Mouse (Mus musculus) brain, embryonic 14.5 days (tissue): Measurements from ENCODE around the gene Rfx3. TPM values are rescaled to one million over a fixed set of nuclear protein-coding genes. Genes with fewer than 3 reads are reported as not detected.

Experiments
- DNase-seq: peaks from one replicate; pipeline ENCODE4 v3.0.0-alpha.2; 2011; ENCODE audit warnings: low read depth
- CTCF ChIP-seq: fragments of 200-500 bp; IDR thresholded peaks from 2 replicates; pipeline ENCODE4 v1.5.1; 2012; ENCODE audit warnings: inconsistent platforms, mild to moderate bottlenecking, moderate library complexity, borderline replicate concordance; ENCODE audit not compliant: insufficient read depth, insufficient read length; ENCODE audit errors: extremely low read depth
- POLR2A ChIP-seq: fragments of 200-500 bp; IDR thresholded peaks from 2 replicates; pipeline ENCODE4 v1.6.1; 2012; ENCODE audit warnings: mild to moderate bottlenecking, inconsistent platforms, borderline replicate concordance; ENCODE audit not compliant: poor library complexity, insufficient read depth, insufficient read length, severe bottlenecking; ENCODE audit errors: extremely low read depth
- polyA plus RNA-seq: library from polyadenylated mRNA; depleted of rRNA; stranded (reverse); fragments of >200 nt; gene quantifications from 2 replicates; pipeline ENCODE4 v1.2.3, GENCODE M21; 2012

Gene Rfx3
- polyA plus RNA-seq, 1 experiment, result 21.4 TPM

DNA sequence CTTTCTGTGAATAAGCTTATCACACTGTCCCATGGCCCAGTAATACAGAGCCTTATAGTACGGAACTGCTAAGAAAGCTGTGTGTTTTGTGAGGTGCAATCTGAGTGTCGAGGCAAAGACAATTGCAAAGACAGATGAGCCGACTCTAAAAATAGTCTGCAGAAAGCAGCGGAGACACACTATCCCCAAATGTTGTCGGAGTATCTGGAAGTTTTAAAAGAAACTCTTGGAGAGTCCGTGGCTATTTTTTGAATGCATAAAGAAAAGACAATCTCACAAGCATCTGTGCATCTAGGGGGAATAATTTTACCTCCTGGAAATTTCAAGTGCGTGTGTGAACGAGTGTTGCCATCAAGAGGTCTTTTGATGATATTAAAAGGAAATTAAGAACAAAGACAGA is 251.6 kb downstream of the Rfx3 start:
- DNase-seq, result no peak
- TF ChIP-seq POLR2A, result no peak
- TF ChIP-seq CTCF, result no peak

DNA sequence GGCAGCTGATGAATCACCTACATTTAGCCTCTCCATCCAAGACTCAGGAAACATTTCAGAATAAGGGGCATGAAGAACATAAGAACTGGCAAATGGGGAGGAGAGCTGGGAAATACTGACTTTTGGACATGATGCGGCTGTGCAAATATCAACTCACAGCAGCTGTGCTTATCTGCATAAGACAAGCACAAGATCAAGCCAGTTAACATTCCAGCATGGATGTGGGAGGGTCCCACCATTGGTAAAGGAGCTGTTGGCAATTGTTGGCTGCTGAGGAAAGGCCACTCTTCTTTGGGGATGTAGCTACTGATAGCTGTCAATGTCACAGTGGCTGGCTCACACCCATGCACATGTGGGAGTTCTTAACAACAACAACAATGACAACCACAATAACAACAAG is 263.7 kb downstream of the Rfx3 start:
- TF ChIP-seq POLR2A (no peak), CTCF (no peak)

DNA sequence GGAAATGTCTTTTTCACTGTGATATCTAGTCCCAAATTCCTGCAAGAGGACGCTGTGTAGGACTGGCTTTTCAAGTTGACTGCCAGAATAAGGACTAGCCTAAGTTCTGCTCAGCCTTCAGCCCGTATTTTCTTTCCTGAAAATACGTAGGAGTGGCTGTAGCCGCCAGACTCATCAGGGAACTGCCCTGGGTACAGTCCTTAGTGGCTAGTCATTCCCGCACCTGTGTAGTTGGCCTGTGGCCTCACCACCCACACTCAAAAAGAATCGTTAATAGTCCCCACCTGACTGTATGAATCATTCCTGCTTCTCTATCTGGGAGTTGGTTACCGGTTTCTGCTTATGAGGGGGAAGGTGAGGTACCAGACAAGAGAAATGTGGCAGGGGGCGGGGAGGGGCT is 272.1 kb downstream of the Rfx3 start:
- no peak for DNase-seq
- TF ChIP-seq CTCF (no peak), POLR2A (no peak)

More for the DNA sequence above, 263.7 kb downstream of the Rfx3 start:
- DNase-seq, result no peak

DNA sequence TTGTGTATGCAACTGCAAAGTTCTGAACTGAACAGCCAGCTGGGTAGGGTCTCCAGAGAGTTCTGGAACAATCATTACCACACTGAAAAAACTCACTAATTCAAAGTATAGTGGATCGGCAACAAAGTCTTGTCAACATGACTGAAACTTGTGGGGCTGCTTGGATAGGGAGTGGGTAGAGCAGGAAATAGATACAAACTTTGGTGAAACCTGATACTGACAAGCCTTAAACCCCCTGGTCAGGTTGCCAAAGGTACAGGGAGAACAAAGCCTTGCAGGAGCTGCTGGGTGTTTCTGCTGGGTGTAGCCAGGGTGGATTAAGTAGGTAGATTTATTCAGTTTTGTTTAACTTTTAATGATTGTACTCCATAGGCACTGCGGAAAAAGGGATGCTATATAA is 274.4 kb downstream of the Rfx3 start:
- DNase-seq, result no peak
- TF ChIP-seq POLR2A (no peak), CTCF (no peak)

DNA sequence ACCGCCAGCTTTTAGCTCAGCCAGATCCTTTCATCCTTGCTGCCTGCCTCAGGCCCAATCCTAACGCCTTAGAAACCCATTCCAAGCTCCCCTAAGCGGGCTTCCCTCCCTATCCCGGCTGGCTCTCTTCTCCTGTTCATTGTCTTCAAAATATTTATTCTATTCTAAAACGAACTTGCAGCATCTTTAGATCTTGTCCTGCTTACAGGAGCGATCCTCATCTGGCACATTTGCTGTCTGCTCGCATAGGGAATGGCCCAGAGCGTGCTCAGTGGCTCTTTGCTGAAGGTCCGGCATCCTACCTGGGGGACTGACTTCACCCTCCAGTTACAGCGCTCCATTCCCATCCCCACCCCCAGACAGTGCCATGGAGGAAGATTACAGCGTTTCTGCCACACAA is 292.0 kb downstream of the Rfx3 start:
- DNase-seq, result peak; percentile 37
- TF ChIP-seq POLR2A (no peak), CTCF (no peak)

DNA sequence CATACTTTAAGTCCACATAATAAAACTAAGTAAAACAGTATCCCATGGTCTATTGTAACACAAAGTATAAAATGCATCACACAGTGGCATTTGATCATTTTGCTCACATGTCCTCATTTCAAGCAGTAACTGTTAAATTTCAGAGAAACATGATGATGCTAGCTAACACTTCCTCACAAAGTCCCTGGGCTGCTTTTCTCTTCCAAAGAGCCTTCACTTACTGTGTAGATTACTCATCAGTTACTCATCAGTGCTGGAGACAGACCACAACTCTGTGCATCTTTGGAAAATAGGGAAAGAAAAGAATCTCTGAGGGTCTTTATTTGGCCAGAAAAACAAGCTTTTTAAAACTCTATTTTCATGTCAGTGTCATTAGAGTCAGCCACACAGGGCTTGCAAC is 294.7 kb downstream of the Rfx3 start:
- DNase-seq, result no peak

More for the DNA sequence above, 294.7 kb downstream of the Rfx3 start:
- TF ChIP-seq POLR2A, result no peak
- no peak for TF ChIP-seq CTCF
